Mouse (Mus musculus): Measurements from ENCODE around the gene Stard3nl.

Gene Stard3nl

DNA sequence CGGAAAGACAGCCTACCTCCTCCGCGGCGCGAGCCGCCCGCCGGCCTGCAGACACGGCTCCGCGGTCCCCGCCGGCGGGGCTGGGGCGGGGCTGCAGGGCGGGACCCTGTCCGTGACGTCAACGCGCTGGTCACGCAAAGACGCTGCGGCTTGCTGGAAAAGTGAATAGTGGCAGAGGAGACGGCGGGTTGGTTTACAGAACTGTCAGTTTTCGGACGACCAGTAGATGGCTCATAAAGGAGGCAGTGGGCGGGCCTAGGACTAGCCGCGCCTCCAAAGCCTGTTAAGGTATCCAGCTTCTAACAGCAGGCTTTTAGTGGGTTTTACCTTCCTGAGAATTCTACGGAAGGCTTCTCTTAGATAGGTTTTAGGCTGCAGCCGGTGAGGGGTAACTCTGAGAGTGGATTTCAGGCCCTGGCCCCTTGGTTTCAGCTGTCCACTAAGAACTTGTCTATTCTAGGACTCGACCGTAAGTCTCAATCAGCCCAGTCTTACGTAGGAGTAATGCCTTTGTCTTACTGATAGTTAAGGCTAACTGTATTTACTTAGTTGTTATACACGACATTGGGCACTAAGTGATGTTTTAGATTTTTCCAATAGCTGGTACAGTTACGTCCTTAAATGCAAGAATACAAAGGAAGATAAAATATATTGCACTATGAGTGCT lies at the start of gene Stard3nl:
Gene Stard3nl (minus strand): TSS at position 108 of the 667 bp plus-strand sequence.
- peak; percentile 96 for DNase-seq (ENCODE audit: low spot score)

GRCm38 (mm10) chr13:19438040-19438439 lies 42.4 kb upstream of the Stard3nl start:
- peak; percentile 8 for DNase-seq (ENCODE audit: low spot score)

DNA sequence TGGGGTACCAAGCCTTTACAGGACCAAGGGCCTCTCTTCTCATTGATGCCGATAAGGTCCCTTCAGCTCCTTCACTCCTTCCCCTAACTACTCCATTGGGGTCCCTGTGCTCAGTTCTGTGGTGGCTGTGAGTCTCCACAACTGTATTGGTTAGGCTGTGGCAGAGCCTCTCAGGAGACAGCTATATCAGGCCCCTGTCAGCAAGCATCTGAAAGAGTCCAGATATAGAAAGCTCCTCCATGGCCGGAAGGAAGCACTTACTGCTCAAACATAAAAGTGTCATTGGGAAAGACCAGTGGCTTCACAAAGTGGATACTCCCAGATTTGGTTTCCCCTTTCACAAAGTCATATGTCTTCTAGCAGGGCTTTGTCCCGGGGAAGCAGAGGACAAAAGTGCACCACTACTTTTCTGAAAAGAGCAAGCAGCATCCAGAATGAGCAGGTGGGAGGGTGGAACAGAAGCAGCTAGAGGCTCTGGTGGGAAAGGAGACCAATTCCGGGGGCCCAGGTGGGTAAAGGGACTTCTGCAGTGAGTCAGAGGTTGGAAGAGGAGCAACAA lies 34.3 kb upstream of the Stard3nl start:
- no peak for DNase-seq (ENCODE audit: low spot score)

DNA sequence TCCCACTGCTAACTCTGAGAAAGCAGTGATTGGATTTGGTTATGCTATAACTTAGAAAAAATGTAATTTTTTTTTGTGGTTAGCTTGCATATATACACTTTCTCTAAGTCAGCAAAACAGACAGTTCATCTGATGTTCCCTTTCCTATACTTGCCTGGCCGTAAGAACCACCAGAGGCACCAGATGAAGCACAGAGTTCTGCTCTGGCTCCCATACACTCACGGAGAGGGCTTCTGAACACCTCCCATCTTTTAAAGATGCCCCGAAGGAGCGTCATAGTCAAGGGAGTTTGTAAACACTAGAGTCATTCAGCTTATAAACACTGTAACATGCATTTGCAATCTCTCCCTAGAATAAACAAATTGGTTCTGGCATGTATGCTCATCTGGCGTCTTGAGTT lies 32.5 kb upstream of the Stard3nl start:
- DNase-seq (ENCODE audit: low spot score): no peak

DNA sequence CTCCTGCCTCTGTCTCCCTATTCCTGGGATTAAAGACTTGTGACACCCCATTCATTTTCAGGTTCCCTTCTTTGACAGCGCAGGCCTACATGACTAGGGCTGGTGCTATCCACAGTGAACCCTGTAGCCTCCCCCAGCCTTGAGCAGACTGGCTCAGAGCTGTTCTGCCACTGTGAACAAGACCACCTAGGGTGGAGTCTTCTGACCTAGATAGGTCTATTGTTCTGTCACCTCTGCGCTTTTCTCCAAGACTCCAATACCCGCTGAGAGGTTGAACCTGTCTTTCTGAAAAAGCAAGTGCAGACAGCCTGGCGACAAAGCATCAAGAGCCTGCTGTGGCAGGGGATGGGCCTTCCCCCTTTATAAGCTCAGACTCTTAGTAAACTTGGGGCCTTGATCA lies 29.0 kb upstream of the Stard3nl start:
- no peak for DNase-seq (ENCODE audit: low spot score)

- DNase-seq (ENCODE audit: low spot score): no peak
Measured at GRCm38 (mm10) chr13:19422521-19422920, 26.9 kb upstream of the Stard3nl start.

DNA sequence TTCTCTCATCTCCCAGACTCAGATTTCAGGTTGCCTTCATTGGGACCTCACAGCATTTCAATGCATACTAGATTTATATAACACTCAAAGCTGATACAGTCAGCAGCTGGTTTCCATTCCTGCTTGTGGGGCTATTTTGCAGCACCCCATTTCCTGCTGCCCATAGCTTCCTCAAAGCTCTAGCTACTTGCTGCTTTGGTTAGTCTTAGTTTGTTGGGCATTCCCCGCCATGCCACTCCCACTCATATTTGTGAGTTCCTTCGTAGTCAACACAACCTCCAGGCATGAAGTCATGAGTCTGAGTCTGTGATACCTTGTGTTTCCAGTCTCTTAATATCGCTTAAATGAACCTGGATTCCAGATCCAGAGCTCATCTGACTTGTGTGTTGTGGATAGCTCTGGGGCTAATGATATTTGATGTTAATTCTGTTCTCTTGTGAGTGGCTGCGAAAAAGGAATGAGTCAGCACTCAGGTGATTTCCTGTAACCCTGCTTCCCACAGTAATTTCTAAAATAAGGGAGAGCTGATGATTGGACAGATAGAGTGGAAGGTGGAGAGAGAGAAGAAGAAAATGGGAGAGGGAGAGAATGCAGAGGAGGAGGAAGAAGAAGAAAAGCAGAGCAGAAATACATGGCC lies 22.4 kb upstream of the Stard3nl start:
- DNase-seq (ENCODE audit: low spot score): no peak

DNA sequence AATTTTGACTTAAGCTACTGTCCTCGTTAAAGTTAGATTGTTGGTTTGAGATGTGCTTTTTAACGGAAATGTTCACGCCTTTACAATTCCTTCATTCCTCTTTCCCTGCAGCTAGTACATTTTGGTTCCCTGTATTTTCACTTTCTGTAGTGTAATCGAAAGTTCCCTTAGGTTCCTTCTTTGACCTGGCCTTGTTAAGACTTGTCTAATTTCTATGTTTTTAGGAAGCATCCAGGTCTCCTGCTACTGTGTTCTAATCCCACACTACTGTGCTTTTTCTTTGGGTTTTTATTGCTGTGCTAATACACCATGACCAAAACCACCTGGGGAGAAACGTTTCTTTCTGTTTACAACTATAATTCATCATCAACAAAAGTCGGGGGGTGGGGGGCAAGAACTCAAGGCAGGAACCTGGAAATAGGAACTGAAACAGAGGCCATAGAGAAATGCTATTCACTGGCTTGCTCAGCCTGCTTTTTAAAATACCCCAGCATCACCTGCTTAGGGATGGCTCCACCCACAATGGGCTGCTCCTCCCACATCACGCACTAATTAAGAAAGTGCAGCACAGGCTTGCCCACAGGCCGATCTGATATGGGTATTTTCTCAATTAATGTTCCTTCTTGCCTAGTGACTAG lies 20.4 kb upstream of the Stard3nl start:
- DNase-seq (ENCODE audit: low spot score): no peak

DNA sequence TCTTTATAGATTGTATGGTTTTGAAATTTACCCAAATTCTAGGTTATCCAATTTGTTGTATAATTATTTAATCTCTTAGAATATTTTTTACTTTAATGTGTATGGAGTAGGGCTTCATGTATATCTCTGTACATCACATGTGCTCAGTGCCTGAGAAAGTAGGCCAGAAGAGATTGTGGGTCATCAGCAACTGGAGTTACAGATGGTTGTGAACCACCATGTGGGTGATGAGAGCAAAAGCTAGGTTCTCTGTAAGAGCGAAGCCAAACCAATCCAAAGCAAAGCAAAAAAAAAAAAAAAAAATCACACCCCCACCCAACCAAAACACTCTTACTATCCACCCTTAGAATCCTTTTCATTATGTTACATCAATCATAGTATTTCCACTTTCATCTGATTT lies 19.7 kb upstream of the Stard3nl start:
- no peak for DNase-seq (ENCODE audit: low spot score)

DNA sequence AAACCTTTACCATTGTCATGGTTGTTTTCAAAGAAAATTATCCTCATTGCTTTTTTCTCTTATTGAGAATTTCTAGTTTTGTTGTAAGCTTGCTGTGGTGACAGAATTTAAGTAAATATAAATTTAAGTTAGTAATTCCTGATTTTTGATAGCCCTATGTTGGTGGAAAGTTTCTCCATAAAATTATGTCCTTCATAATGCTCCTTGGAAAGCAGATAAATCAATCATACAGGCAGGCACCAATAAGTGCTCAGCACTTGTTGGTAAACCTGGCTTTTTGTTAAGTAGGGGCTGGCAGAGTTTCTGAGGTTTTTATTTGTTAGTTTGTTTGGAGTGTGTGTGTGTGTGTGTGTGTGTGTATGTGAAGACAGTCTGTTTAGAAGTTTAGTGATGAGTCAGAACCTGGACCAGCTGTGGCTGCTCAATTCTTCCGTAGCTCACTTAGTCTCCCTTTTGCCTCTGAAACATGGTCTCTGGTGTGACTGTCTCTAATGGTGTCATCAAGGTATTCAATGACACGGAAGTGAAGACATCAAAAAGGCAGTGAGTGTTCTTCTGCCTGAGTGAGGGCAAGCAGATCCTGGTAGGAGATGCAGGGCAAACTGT lies 16.8 kb upstream of the Stard3nl start:
- DNase-seq (ENCODE audit: low spot score): no peak

DNA sequence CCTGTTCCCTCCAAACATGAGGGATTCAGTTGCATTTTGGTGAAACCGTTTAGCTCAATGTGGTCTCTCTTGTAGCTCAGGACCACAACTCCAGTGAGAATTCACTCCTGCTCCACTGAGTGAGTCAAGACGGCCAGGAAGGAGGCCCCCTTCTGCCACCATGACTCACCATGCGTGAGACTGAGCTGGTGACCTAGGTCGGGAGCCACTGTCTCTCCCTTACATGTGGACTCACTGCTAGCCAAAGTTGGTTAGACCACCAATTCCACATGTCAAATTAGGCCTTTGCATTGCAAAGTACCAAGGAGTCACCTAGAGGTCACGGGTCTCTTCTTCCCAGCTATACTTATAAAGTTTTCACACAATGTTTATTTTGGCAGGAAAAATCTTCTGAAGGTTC lies 16.3 kb upstream of the Stard3nl start:
- DNase-seq (ENCODE audit: low spot score): no peak

DNA sequence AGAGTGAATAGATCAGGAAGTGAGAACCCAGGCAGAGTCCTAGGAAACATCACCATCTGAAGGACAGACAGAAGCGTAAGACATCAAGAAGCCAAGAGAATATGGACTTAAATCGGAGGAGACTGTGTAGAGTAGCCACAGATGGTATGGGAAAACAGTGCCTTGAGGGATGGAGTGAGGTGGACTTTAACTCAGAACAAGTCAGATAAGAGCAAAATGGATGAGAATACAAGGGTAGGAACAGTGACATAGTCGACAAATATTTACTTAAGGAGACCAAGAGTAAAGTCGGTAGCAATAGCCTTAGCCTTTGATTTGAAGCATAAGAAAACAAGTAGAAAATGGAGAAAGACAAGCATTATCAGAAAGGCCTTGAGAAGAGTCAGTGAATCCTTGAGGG lies 15.1 kb upstream of the Stard3nl start:
- no peak for DNase-seq (ENCODE audit: low spot score)

DNA sequence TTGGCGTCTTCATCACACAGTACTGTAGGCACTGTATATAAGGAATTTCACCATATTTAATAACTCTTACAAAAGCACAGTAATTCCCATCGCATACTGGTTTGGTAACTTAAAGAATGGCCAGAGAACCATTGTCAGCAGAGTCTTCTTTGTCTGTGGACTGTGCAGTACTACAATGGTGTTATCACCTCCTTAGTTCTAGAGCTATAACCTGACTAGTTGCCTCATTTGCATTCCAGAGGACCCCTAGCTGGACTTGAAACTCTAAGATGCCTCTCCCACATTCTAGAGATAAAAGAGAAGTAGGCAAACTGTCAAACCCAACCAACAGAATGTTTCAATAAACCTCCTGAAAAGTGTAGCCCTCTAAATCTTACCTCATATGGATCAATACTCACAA lies 12.4 kb upstream of the Stard3nl start:
- no peak for DNase-seq (ENCODE audit: low spot score)

- no peak for DNase-seq (ENCODE audit: low spot score)
Measured at GRCm38 (mm10) chr13:19404623-19405022, 9.0 kb upstream of the Stard3nl start.

DNA sequence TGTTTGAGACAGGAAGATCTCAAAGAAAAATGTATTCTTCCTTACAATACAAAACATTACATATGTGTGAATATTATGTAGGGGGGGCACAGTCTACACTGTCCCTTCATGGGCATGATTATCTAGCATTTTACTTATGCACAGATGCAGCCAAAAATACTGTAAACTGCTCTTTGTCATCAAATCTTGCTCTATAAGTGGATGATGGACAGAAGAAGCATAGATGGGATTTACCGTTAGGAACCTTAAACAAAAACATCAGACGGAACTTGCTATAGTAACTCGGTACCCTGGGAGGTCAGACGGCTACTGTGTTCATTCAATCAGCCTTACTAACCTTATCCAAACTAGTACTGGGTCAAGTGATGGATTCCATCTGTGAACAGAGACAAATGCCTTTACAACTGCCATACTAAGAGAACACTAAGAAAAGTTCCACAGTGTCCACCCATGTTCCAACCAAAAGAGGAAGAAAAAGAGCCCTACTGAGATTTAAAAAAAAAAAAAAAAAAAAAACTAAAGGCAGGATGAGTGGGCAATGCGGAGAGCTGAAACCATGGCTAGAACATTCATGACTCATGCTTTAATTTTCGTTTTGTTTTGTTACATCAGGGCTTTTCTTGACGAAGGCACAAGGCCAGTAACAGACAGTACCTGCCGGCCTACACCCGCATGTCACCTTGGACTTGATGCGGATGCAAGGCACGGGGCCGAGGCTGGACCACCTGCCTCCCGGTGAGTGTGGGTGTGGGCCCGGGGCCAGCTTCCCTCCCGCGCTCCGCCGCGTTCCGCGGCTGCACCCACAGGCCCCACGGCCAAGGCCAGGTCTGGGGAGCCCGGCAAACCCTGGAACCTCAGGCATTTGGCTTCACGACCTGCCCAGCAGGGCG lies 552 bp downstream of the Stard3nl start:
- DNase-seq (ENCODE audit: low spot score): peak; percentile 35

GRCm38 (mm10) chr13:19394171-19394570 lies 1.4 kb downstream of the Stard3nl start:
- DNase-seq (ENCODE audit: low spot score): peak; percentile 16

DNA sequence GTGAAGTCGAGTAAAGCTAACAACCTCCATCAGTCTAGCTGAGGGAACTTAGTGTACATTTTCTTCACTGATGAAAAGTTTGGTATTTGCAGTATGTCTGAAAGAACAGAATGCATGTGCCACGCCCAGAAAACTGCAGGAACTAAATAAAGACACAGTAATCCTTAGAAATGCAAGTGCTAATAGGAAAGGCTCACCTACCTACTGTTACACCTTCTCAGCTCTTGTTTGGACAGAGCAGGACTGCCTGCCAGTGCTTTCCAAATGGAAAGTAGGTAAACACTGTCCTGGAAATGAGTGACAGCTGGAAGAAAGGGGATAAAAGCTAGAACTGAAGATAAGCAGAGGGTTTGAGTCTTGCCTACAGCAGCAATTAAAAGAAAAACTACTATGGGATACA lies 1.9 kb downstream of the Stard3nl start:
- DNase-seq (ENCODE audit: low spot score): no peak

GRCm38 (mm10) chr13:19391608-19392007 lies 4.0 kb downstream of the Stard3nl start:
- no peak for DNase-seq (ENCODE audit: low spot score)

DNA sequence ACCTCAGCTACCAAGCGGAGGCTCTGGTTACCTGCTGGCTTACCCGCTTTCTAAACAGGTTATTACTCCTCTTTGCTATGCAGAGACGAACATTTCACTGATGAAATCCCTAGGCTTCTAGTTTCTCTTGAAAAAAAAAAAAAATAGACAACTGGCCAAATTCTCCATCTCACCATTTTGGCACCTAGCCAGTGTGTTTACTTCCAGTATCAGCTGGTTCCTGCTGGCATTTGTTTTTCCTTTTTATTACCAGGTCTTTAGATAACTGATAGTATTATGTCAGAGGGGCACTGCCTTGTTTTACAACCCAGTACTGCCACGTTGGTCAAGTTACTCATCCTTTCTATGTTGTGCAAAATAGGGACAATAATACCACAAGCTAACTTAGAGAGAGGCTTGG lies 5.3 kb downstream of the Stard3nl start:
- DNase-seq (ENCODE audit: low spot score): peak; percentile 7

DNA sequence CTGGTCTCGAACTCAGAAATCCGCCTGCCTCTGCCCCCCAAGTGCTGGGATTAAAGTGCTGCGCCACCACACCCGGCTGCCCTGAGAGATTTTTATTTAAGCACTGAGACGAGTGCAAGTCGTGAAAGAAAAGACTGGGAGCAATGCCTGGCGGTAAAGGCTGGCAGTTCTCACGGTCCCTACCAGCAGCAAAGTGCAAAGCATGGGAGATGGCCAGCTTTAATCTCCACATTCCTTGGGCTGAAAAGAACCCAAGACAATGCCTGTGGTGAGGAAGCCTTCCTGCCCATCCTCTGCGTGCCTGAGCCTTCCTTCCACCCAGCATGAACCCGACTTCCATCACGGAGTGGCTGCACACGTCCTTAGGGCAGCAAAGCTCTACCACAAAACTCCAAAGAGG lies 5.7 kb downstream of the Stard3nl start:
- DNase-seq (ENCODE audit: low spot score): no peak

DNA sequence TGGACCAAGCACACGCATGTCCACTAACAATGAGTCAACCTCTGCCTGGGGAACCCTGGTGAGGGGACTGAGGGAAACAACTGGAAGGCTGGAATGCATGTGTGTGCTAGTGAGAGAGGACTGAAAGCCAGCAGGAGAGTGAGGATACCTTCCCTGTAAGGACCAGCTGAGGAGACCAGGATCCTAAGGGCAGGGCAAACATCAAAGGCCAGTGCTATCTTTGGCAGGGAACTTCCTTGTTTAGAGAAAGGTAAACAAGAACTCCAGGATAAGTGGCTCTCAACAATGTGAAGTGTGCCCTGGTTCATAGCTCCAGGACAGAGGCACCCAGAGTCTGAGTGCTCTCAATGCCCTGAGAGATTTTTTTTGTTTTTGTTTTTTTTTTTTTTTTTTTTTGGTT lies 6.2 kb downstream of the Stard3nl start:
- DNase-seq (ENCODE audit: low spot score): no peak

DNA sequence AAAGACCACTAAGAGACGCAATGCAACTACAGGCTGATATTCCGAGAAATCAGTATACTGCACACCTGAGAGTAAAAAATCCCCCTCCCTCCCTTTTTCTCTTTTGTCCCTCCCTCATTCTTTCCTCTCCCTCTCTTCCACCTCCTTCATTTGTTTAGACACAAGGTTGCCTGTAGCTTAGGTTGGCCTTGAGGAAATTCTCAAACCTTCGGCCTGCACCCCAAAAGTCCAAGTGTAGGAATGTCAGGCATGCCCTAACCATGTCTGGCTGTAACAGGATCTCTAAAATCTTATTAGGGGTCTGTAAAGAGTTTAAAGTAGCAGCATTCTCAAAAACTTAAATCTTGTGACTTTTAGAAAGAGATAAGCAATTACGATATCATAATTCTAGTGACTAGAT lies 10.4 kb downstream of the Stard3nl start:
- no peak for DNase-seq (ENCODE audit: low spot score)
